Mouse (Mus musculus): ENCODE results near the gene Fdx1. TPM values are rescaled to one million over a fixed set of nuclear protein-coding genes. Genes with fewer than 3 reads are reported as not detected.
A peak's percentile ranks its signal among the peaks of the same experiment; 100 is the strongest.

Gene Fdx1
- polyA plus RNA-seq, 1 experiment = 22.0 TPM

DNA sequence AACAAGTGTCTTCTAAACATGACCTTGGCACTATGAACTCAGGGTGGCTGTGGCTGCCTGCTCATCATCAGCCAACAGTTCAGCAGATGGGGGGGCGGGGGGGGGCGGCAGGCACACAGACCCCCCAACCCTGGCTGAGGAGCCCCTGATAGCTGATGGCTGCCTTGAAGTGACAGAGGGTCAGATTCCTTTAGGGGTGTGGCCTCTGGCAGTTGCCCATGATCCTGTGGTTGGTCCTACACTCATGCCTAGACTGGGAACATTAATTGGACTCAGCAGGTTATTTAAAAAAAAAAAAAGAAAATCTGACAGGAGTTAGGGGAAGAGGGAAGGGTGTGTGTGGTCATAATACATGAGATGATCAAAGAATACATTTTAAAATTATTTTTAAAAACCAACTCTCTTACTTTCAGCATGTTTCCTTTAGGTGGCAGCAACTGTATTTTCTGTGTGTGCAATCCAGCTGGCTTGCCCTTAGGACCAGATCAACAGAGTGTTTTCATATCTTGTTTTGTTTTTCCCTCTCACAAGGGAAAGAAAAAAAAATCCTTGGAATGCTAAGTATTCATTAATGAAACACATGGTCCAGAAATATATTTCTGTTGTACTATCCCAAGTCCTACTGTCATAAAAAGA is 28.0 kb upstream of the Fdx1 start:
- H3K4me3 ChIP-seq (ENCODE audit: insufficient read depth, low read length) = no peak overlapping the region
- H3K4me1 ChIP-seq (ENCODE audit: control insufficient read depth, insufficient read depth, low read length) = peaks cover 2% of the 10 kb centered on the region; the same call in 1 of the 2 replicates
- TF ChIP-seq POLR2A (IDR thresholded peaks at IDR 0.05; ENCODE audit: low read depth, low read length) (no peak), CTCF (IDR thresholded peaks at IDR 0.05; ENCODE audit: borderline replicate concordance, insufficient read depth, low read length) (no peak)
- H3K27ac ChIP-seq (ENCODE audit: insufficient read depth, low read length) = no peak overlapping the region

DNA sequence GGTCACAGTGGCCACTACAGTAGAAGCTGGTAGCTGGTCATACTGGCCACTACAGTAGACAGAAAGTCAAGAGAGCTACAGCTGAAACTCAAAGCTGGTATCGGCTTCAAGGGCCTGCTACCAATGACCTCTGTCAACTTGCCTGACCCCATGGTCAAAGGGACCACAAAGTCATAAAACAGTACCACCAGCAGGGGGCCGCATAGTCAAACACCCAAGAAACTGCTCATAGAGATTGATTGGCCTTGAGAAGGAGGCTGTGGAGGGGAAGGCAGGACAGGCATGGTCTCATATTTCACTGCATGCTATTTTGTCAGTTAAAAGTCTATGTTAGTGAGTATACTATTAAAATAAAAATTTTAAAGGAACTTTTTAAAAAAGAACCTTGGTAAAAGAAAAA is 27.5 kb upstream of the Fdx1 start:
- no peak overlapping the region for H3K27ac ChIP-seq (ENCODE audit: insufficient read depth, low read length)
- TF ChIP-seq POLR2A (IDR thresholded peaks at IDR 0.05; ENCODE audit: low read depth, low read length) (no peak), CTCF (IDR thresholded peaks at IDR 0.05; ENCODE audit: borderline replicate concordance, insufficient read depth, low read length) (no peak)
- peaks cover 2% of the 10 kb centered on the region; the same call in 1 of the 2 replicates for H3K4me1 ChIP-seq (ENCODE audit: control insufficient read depth, insufficient read depth, low read length)
- no peak overlapping the region for H3K4me3 ChIP-seq (ENCODE audit: insufficient read depth, low read length)

DNA sequence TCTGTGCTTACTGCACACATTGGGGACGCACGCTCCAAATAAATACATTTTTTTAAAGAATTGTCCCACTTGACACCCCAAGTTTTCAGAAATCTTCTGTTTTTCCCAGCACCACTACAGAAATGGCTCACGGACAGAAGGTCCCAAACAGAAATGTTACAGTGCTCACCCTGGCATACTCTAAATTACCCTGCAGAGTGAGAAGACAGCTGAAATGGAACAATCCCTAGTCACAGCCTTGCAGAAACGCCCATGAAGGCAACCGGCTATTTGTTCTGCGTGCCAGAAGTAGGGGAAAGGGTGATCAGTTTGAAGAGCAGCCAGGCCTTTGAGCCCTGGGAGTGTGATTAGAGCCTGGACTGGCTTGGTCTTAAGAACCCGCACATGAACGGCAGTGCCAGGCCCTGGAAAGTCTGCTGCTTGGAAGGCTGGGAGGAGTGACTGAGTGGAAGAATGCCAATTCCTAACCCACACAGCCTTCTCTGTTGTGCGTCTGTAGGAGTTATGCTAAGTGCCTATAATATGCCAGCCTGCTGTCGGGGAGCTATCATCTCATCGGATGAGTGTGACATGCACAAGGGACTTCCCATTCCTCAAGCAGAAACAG is 22.2 kb upstream of the Fdx1 start:
- H3K4me3 ChIP-seq (ENCODE audit: insufficient read depth, low read length) = no peak overlapping the region
- no peak overlapping the region for H3K27ac ChIP-seq (ENCODE audit: insufficient read depth, low read length)
- TF ChIP-seq CTCF (IDR thresholded peaks at IDR 0.05; ENCODE audit: borderline replicate concordance, insufficient read depth, low read length) (no peak), POLR2A (IDR thresholded peaks at IDR 0.05; ENCODE audit: low read depth, low read length) (no peak)
- peaks cover 2% of the 10 kb centered on the region; the same call in 1 of the 2 replicates for H3K4me1 ChIP-seq (ENCODE audit: control insufficient read depth, insufficient read depth, low read length)

DNA sequence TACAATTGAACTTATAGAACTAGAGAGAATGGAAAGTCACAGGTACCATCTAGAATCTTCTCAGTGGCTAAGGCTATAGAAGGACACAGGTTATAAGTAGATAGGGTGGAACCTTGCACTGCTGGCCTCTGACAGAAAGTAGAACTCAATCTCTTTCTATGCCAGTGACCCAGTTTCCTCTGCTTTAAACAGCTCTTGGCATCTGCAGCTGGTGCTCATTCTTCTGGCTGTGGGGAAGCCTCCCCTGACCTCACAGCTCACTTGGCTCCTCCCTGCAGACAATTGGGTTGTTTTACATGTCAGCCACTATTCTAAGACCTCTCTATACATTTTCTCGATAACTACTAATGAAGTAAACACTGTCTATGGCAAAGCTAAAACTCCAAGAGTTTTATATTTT is 17.8 kb upstream of the Fdx1 start:
- Histone ChIP-seq H3K4me3 (ENCODE audit: insufficient read depth, low read length) (no peak overlapping the region), H3K4me1 (ENCODE audit: control insufficient read depth, insufficient read depth, low read length) (no peaks in the 10 kb centered on the region), H3K27ac (ENCODE audit: insufficient read depth, low read length) (no peak overlapping the region)
- TF ChIP-seq CTCF (IDR thresholded peaks at IDR 0.05; ENCODE audit: borderline replicate concordance, insufficient read depth, low read length) (no peak), POLR2A (IDR thresholded peaks at IDR 0.05; ENCODE audit: low read depth, low read length) (no peak)

DNA sequence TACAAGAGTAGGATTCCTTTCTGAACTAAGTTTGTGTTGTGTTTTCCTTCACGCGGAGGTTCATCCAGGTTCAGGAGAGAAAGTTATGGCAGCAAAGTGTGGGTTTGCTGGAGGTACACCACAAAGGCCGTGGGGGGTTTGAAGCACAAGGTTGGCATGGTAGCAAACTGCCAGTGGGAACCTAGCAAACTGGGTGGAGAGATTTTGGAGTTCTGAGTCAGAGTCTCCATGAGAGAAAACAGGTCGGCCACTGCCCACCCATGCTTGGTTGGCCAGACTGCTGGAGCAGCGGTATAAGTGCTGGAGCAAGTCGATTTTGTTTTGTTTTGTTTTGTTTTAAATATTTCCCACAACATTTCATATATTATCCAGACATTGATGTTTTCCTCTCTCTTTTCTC is 15.9 kb upstream of the Fdx1 start:
- Histone ChIP-seq H3K4me1 (ENCODE audit: control insufficient read depth, insufficient read depth, low read length) (no peaks in the 10 kb centered on the region), H3K4me3 (ENCODE audit: insufficient read depth, low read length) (no peak overlapping the region)
- TF ChIP-seq CTCF (IDR thresholded peaks at IDR 0.05; ENCODE audit: borderline replicate concordance, insufficient read depth, low read length) = no peak
- no peak for TF ChIP-seq POLR2A (IDR thresholded peaks at IDR 0.05; ENCODE audit: low read depth, low read length)

DNA sequence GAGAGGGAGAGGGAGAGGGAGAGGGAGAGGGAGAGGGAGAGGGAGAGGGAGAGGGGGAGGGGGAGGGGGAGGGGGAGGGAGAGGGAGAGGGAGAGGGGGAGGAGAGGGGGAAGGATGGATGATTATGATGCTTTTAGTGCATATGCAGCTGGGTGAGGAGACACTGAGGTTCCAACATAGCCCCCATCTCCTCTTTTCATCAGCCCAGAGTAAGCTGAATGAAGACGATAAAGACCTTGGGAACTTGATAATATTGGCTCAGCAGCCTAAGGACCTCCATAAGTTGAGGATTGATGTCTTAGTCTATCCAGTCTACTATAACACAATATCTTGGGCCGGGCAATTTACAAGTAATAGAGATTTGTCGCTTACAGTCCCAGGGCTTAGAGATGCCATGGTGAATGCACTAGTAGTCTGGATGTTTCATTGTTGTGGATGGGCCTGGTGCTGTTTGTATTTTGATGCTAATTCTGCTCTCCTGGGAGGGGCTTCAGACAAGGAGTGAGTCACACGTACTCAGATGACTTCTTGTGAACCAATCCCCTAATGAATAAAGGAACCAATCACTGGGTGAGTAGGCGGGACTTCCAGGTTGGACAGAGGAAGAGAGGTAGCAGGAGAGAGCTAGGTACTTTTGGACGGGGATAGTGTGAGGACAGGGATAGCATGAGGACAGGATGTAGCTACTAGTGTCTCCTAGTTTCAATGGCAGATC is 15.3 kb upstream of the Fdx1 start:
- Histone ChIP-seq H3K4me3 (ENCODE audit: insufficient read depth, low read length) (no peak overlapping the region), H3K27ac (ENCODE audit: insufficient read depth, low read length) (no peak overlapping the region), H3K4me1 (ENCODE audit: control insufficient read depth, insufficient read depth, low read length) (no peaks in the 10 kb centered on the region)
- TF ChIP-seq POLR2A (IDR thresholded peaks at IDR 0.05; ENCODE audit: low read depth, low read length) (no peak), CTCF (IDR thresholded peaks at IDR 0.05; ENCODE audit: borderline replicate concordance, insufficient read depth, low read length) (no peak)

More for the DNA sequence above, 15.9 kb upstream of the Fdx1 start:
- H3K27ac ChIP-seq (ENCODE audit: insufficient read depth, low read length) = no peak overlapping the region

DNA sequence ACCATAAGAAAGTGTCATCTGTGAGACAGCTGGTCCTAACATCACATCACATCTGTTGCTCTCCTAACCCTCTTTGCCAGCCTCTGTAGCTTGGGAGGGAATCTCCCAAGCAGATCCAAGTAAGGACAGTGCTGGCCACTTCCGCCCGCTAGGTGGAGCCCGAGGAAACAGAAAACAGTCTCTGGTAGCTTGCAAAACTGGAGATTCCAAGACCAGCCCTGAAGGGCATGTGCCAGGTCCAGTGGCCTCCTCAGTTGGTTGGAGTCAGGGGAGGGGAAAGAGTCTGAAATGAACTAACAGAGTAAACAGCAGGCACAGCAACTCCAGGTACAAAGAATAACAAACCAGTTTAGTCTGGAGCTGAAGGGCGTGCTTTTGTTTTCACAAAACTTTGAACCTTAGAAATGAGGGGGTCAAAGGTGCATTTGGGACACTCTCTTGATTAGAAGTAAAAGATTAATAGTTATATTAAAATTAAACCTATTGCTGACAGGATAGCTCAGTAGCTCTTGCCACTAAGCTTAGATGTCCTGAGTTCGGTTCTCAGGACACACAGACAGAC is 14.2 kb upstream of the Fdx1 start:
- peak; percentile 51; the same call in 1 of the 2 replicates for TF ChIP-seq CTCF (IDR thresholded peaks at IDR 0.05; ENCODE audit: borderline replicate concordance, insufficient read depth, low read length)
- TF ChIP-seq POLR2A (IDR thresholded peaks at IDR 0.05; ENCODE audit: low read depth, low read length) = no peak
- Histone ChIP-seq H3K4me3 (ENCODE audit: insufficient read depth, low read length) (no peak overlapping the region), H3K27ac (ENCODE audit: insufficient read depth, low read length) (no peak overlapping the region), H3K4me1 (ENCODE audit: control insufficient read depth, insufficient read depth, low read length) (no peaks in the 10 kb centered on the region)

DNA sequence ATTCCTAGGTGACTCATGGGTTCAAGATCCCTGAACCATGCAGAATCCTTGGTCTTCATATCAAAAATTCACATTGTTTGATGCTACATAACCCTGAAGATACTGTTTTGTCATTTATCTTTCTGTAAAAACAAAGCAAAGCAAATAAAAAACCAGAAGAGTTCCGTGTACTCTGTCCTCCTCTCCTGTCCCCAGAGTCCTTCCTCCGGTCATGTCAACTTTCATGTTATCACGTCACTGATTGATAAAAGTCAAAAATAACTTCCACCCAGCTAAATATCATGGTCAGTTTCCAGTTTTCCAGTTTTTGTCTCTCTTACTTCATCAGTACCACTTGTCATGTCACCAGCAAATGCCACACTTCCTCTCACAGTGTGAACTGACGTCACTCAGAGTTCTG is 11.5 kb upstream of the Fdx1 start:
- Histone ChIP-seq H3K27ac (ENCODE audit: insufficient read depth, low read length) (no peak overlapping the region), H3K4me1 (ENCODE audit: control insufficient read depth, insufficient read depth, low read length) (no peaks in the 10 kb centered on the region), H3K4me3 (ENCODE audit: insufficient read depth, low read length) (no peak overlapping the region)
- TF ChIP-seq CTCF (IDR thresholded peaks at IDR 0.05; ENCODE audit: borderline replicate concordance, insufficient read depth, low read length) = no peak
- no peak for TF ChIP-seq POLR2A (IDR thresholded peaks at IDR 0.05; ENCODE audit: low read depth, low read length)

DNA sequence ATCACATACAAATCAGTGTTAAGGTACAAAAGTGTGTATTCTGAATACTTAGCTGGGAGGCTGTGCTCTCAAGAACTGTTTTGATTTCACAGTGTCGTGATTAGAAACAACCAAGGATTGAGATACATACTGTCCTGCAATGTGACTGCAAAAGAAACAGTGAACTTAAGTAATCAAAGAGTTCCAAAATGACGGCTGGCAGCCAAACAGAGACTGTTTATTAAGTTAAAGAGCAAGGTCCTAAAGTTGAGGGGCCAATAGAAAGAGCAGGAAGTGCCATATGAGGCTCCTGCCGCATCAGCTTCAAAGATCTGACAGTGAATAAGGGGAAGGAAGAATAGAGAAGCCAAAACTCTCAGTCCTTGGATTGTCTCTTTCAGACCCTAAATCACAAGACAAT is 10.5 kb upstream of the Fdx1 start:
- Histone ChIP-seq H3K4me1 (ENCODE audit: control insufficient read depth, insufficient read depth, low read length) (no peaks in the 10 kb centered on the region), H3K4me3 (ENCODE audit: insufficient read depth, low read length) (no peak overlapping the region), H3K27ac (ENCODE audit: insufficient read depth, low read length) (no peak overlapping the region)
- TF ChIP-seq POLR2A (IDR thresholded peaks at IDR 0.05; ENCODE audit: low read depth, low read length) (no peak), CTCF (IDR thresholded peaks at IDR 0.05; ENCODE audit: borderline replicate concordance, insufficient read depth, low read length) (no peak)
